Mouse (Mus musculus): Measurements from ENCODE around the gene 4930433I11Rik. TPM values are rescaled to one million over a fixed set of nuclear protein-coding genes. Genes with fewer than 3 reads are reported as not detected.
"Not testable (repeated sequence)": the region's sequence is repeated elsewhere in the genome, so short reads cannot be mapped to it uniquely, and the experiment has no call there.

Gene 4930433I11Rik
- polyA plus RNA-seq (2012; rRNA removed): not detected in 2 replicates

DNA sequence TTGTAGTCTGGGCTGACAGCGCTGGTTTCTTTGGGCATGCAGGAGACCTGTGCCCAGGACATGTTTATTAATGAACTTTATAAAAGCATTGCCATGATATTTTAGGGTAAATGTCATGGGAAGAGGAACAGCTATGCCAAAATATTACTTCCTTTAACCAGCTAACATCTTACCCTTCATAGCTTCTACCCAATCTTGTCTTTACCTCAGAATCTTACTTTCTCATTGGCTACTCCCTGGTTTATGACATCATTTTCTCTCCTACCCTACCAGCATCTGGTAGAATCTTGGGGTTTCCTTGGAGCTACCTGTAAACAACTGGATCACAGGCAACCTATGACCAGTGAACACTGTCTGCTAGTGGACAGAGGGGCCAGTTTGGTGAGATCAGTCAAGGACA lies at the start of gene 4930433I11Rik:
TSS of gene 4930433I11Rik (plus strand) at position 301 of the 400 bp plus-strand sequence.
- no peak for DNase-seq
- no peak within 1 kb of the TSS for H3K4me3 ChIP-seq (replicated peaks; ENCODE audit: insufficient read depth, low read depth, low read length)
- no peaks in the 10 kb centered on the region for H3K27me3 ChIP-seq (ENCODE audit: control insufficient read depth, insufficient read depth, low read length)
- 90% methylated on average over 1 of the region's 1 CpGs for WGBS
- H3K4me1 ChIP-seq (ENCODE audit: control insufficient read depth, insufficient read depth, low read length): no peaks in the 10 kb centered on the region
- TF ChIP-seq CTCF (IDR thresholded peaks at IDR 0.05; ENCODE audit: borderline replicate concordance, insufficient read depth, low read depth, low read length) (no peak), POLR2A (IDR thresholded peaks at IDR 0.05; ENCODE audit: borderline replicate concordance, insufficient read depth, low read length) (no peak)
- no peak within 1 kb of the TSS for H3K27ac ChIP-seq (ENCODE audit: insufficient read depth, low read length)

DNA sequence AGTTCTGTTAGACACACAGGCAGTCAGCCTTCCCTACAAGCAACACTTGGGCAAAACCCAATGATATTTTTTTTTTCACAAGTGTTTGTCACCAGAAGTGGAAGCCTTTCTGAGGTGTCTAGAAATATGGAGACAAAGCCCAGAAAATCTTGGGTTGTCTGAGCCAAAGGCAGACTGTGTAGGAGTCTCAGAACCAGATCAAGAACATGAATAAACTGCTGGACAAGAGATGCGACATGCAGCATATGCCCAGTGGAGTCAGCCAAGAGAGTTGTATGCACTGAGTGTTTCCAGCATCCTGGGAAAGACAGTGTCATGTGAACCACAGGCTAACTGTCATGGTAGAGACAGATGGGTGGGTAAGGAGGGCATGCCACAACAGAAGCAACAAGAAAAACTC lies 48.0 kb upstream of the 4930433I11Rik start:
- Histone ChIP-seq H3K4me3 (replicated peaks; ENCODE audit: insufficient read depth, low read depth, low read length) (no peak overlapping the region), H3K27me3 (ENCODE audit: control insufficient read depth, insufficient read depth, low read length) (no peaks in the 10 kb centered on the region), H3K27ac (ENCODE audit: insufficient read depth, low read length) (no peak overlapping the region), H3K4me1 (ENCODE audit: control insufficient read depth, insufficient read depth, low read length) (no peaks in the 10 kb centered on the region)
- WGBS: 14% methylated on average over 1 of the region's 1 CpGs
- TF ChIP-seq POLR2A (IDR thresholded peaks at IDR 0.05; ENCODE audit: borderline replicate concordance, insufficient read depth, low read length) (no peak), CTCF (IDR thresholded peaks at IDR 0.05; ENCODE audit: borderline replicate concordance, insufficient read depth, low read depth, low read length) (no peak)
- no peak for DNase-seq

DNA sequence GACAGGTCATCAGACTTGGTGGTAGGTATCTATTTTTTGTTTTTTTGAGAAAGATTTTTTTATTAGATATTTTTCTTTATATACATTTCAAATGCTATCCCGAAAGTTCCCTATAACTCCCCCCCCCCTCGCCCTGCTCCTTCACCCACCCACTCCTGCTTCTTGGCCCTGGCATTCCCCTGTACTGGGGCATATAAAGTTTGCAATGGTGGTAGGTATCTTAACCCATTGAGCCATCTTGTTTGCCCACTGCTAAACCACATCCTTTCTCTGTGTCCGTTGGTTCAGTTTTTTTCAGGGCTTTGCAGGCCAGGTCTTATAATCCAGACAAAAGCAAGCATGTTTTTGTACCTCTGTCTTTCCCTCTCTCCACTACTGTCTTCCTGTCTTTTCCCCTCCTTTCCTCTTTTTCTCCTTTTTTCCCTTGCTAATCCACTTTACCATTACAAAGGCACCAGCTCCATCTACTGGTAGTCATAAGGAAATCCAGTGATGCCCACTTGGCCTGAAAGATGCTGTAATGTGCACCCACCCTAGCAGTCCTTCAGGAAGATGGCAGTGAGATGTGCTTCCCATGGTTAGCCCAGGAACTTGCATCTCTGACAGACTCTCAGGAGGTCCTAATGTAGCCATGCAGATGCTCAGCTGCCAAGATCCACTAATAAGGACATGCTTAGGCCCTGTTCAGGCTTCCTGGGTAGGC lies 45.0 kb upstream of the 4930433I11Rik start:
- Histone ChIP-seq H3K27me3 (ENCODE audit: control insufficient read depth, insufficient read depth, low read length) (no peaks in the 10 kb centered on the region), H3K4me3 (replicated peaks; ENCODE audit: insufficient read depth, low read depth, low read length) (no peak overlapping the region), H3K4me1 (ENCODE audit: control insufficient read depth, insufficient read depth, low read length) (no peaks in the 10 kb centered on the region), H3K27ac (ENCODE audit: insufficient read depth, low read length) (no peak overlapping the region)
- peak in 1 of 2 experiments; percentile 7 for DNase-seq
- WGBS: 47% methylated on average over 3 of the region's 3 CpGs
- TF ChIP-seq CTCF (IDR thresholded peaks at IDR 0.05; ENCODE audit: borderline replicate concordance, insufficient read depth, low read depth, low read length) (peak; percentile 36; the same call in 1 of the 2 replicates), POLR2A (IDR thresholded peaks at IDR 0.05; ENCODE audit: borderline replicate concordance, insufficient read depth, low read length) (no peak)

DNA sequence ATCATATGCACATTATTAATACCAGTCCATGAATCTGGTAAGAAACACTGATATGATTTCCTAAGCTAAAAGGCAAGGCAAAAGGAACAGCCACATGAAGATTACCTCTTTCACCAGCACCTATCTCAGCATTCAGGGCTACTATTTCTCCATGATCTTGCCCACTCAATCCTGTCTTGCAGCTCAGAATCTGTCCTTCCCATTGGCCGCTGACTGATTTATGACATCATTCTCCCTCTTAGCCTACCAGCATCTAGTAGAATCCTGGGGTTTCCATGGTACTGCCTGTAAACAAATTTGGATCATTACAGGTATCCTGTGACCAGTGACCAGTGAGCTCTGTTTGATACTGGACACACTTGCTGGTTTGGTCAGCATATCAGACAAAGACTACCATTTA lies 45.1 kb downstream of the 4930433I11Rik start, which contains the start of gene Gm4884:
TSS of gene Gm4884 (plus strand) at position 301 of the 400 bp plus-strand sequence.
- not testable (repeated sequence) for H3K27ac ChIP-seq (ENCODE audit: insufficient read depth, low read length); H3K4me3 ChIP-seq (replicated peaks; ENCODE audit: insufficient read depth, low read depth, low read length); DNase-seq; H3K4me1 ChIP-seq (ENCODE audit: control insufficient read depth, insufficient read depth, low read length); H3K27me3 ChIP-seq (ENCODE audit: control insufficient read depth, insufficient read depth, low read length)
- 82% methylated on average over 1 of the region's 1 CpGs for WGBS

DNA sequence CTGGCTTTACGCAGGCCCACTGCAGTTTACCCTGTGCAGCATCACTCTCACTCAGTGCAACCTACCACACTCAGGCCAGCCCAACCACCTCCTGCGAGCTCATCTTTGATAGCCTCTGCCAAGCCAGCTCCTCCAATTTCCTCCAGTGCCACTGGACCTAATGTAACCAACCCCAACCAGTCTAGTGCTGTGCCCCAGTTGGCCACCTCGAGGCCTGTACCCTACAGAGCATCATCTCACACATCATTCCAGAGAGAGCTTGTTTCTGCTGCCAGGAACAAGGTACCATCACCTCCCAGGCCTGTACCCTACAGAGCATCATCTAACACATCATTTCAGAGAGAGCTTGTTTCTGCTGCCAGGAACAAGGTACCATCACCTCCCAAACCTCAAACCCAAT lies 56.7 kb downstream of the 4930433I11Rik start:
- not testable (repeated sequence) for H3K27ac ChIP-seq (ENCODE audit: insufficient read depth, low read length)

More for the DNA sequence above, 56.7 kb downstream of the 4930433I11Rik start:
- not testable (repeated sequence) for H3K27me3 ChIP-seq (ENCODE audit: control insufficient read depth, insufficient read depth, low read length); DNase-seq; H3K4me1 ChIP-seq (ENCODE audit: control insufficient read depth, insufficient read depth, low read length); H3K4me3 ChIP-seq (replicated peaks; ENCODE audit: insufficient read depth, low read depth, low read length)
- 57% methylated on average over 3 of the region's 3 CpGs for WGBS

Other genes starting within 250 kb of the 4930433I11Rik start
- gene Vstm2b, start 89.2 kb upstream of the 4930433I11Rik start, polyA plus RNA-seq (2012; rRNA removed): 25.0 and 32.9 TPM in 2 replicates
- gene Gm4884, start 45.2 kb downstream of the 4930433I11Rik start, polyA plus RNA-seq (2012; rRNA removed): not detected in 2 replicates
- gene Gm5592, start 166.3 kb downstream of the 4930433I11Rik start, polyA plus RNA-seq (2012; rRNA removed): not detected in 2 replicates